Mouse (Mus musculus) cerebellum, postnatal 4 days (tissue): ENCODE results near the gene Zfp536.

Experiments
- DNase-seq, 2 experiments: peaks; one replicate each; pipeline ENCODE4 v3.0.0; 2022; ENCODE audit warnings: low spot score in 2 of 2, mixed read lengths in 1 of 2

The Zfp536 gene

GRCm38 (mm10) chr7:37473311-37474084 is 299.9 kb downstream of the Zfp536 start:
- no peak for DNase-seq

GRCm38 (mm10) chr7:37471726-37472125 is 301.7 kb downstream of the Zfp536 start:
- DNase-seq = no peak

- DNase-seq = no peak
Observed at GRCm38 (mm10) chr7:37466477-37467243, 306.8 kb downstream of the Zfp536 start.

- no peak for DNase-seq
Observed at GRCm38 (mm10) chr7:37464186-37464721, 309.2 kb downstream of the Zfp536 start.

- no peak for DNase-seq
Observed at GRCm38 (mm10) chr7:37447523-37447922, 325.9 kb downstream of the Zfp536 start.

- DNase-seq = no peak
Observed at GRCm38 (mm10) chr7:37439912-37440311, 333.5 kb downstream of the Zfp536 start.

GRCm38 (mm10) chr7:37439117-37439844 is 334.2 kb downstream of the Zfp536 start:
- peak in 1 of 2 experiments; percentile 6 for DNase-seq

GRCm38 (mm10) chr7:37437887-37438286 is 335.6 kb downstream of the Zfp536 start:
- no peak for DNase-seq

- no peak for DNase-seq
Observed at GRCm38 (mm10) chr7:37433156-37433555, 340.3 kb downstream of the Zfp536 start.

GRCm38 (mm10) chr7:37431471-37431870 is 342.0 kb downstream of the Zfp536 start:
- DNase-seq = no peak

- no peak for DNase-seq
Observed at GRCm38 (mm10) chr7:37426061-37426460, 347.4 kb downstream of the Zfp536 start.

- DNase-seq = no peak
Observed at GRCm38 (mm10) chr7:37422966-37423365, 350.5 kb downstream of the Zfp536 start.
